Comparison of ENCODE assay signal across 15 mouse cellular contexts in the genomic region with DNA sequence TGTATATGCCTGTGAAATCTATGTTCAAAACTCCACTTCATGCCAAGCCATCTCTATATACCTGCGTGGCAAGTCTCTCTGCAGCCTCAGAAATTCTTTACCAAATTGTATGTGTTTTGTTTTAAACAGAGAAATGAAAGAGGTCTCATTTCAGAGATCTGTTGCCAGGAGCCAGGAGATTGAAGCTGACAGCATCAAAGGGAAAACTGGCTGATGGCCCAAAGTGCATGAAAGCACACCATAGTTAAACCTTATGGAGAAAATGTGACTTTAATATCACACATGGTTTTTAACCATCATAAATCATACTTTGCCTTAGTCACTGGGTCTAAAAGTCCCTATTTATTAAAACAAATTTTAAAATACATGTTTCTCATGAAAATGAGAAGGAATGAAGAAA. TPM values are rescaled to one million over a fixed set of nuclear protein-coding genes. Genes with fewer than 3 reads are reported as not detected.
A peak's percentile ranks its signal among the peaks of the same experiment; 100 is the strongest.
DNase-seq lines count a peak whose midpoint lies in the region; ATAC-seq lines count a peak whose summit lies in the region.
"Had no signal": no experiment of that assay in that cellular context is flagged by ENCODE, and none has a peak within 500 bp of the region (broad histone marks: within the 10 kb centered on the region; RNA-seq: fewer than 3 reads in every experiment).

No protein-coding gene starts in this region.

- no peaks in the 10 kb centered on the region for H3K27me3 ChIP-seq in forebrain, embryonic 14.5 days (replicated peaks; ENCODE audit: control insufficient read depth, insufficient read depth, low read length)
- H3K27me3 ChIP-seq in forebrain, embryonic 12.5 days, result no peaks in the 10 kb centered on the region
- no peaks in the 10 kb centered on the region for H3K27me3 ChIP-seq in midbrain, embryonic 13.5 days
- H3K27me3 ChIP-seq in midbrain, embryonic 10.5 days (ENCODE audit: low read depth, poor library complexity, severe bottlenecking), result peaks cover 37% of the 10 kb centered on the region
- H3K27me3 ChIP-seq in forebrain, embryonic 16.5 days (replicated peaks; ENCODE audit: control insufficient read depth, insufficient read depth, low read length), result no peaks in the 10 kb centered on the region
- H3K27me3 ChIP-seq: neural tube, embryonic 12.5 days had no signal

- 31% methylated on average over 1 of the region's 1 CpGs for WGBS in forebrain, embryonic 14.5 days
- 67% methylated on average over 1 of the region's 1 CpGs for WGBS in forebrain, embryonic 12.5 days
- WGBS in midbrain, embryonic 13.5 days, result 70% methylated on average over 1 of the region's 1 CpGs
- 88% methylated on average over 1 of the region's 1 CpGs for WGBS in midbrain, embryonic 10.5 days
- WGBS in forebrain, embryonic 16.5 days, result 39% methylated on average over 1 of the region's 1 CpGs

- H3K9me3 ChIP-seq in forebrain, embryonic 14.5 days (replicated peaks; ENCODE audit: control insufficient read depth, low read length), result no peaks in the 10 kb centered on the region
- H3K9me3 ChIP-seq in forebrain, embryonic 12.5 days, result no peaks in the 10 kb centered on the region
- no peaks in the 10 kb centered on the region for H3K9me3 ChIP-seq in midbrain, embryonic 13.5 days
- H3K9me3 ChIP-seq in midbrain, embryonic 10.5 days (replicated peaks), result no peaks in the 10 kb centered on the region
- H3K9me3 ChIP-seq in forebrain, embryonic 16.5 days (ENCODE audit: control insufficient read depth, low read length), result no peaks in the 10 kb centered on the region
- H3K9me3 ChIP-seq: G1E; heart, embryonic 15.5 days; neural tube, embryonic 12.5 days had no signal

- no peak overlapping the region for H3K27ac ChIP-seq in forebrain, embryonic 14.5 days (ENCODE audit: low read depth, low read length)
- H3K27ac ChIP-seq in forebrain, embryonic 12.5 days, result no peak overlapping the region
- peak overlapping the region; percentile 94; the same call in 1 of the 2 replicates for H3K27ac ChIP-seq in midbrain, embryonic 13.5 days
- no peak overlapping the region for H3K27ac ChIP-seq in midbrain, embryonic 10.5 days (replicated peaks)
- H3K27ac ChIP-seq in forebrain, embryonic 16.5 days (ENCODE audit: low read length), result peak overlapping the region; percentile 98
- H3K27ac ChIP-seq: heart, embryonic 15.5 days; neural tube, embryonic 12.5 days had no signal

- peak; percentile 54 for DNase-seq in forebrain, embryonic 14.5 days (ENCODE audit: low spot score)
- DNase-seq in midbrain, embryonic 10.5 days (ENCODE audit: low spot score), result no peak
- DNase-seq in gastrocnemius, adult 8-10 months (ENCODE audit: low spot score in 2 of 2), result no peak
- DNase-seq in gastrocnemius, postnatal 4 days (ENCODE audit: low spot score in 2 of 2), result no peak
- DNase-seq: adrenal gland, adult 2 months; embryo, embryonic 11 days; kidney, adult 9 months; lung, postnatal 14 days; right cerebral cortex, postnatal 4 days had no signal

- no peak overlapping the region for H3K4me3 ChIP-seq in forebrain, embryonic 14.5 days (ENCODE audit: low read depth, low read length)
- no peak overlapping the region for H3K4me3 ChIP-seq in forebrain, embryonic 12.5 days (replicated peaks)
- no peak overlapping the region for H3K4me3 ChIP-seq in midbrain, embryonic 13.5 days (replicated peaks)
- H3K4me3 ChIP-seq in midbrain, embryonic 10.5 days, result no peak overlapping the region
- H3K4me3 ChIP-seq in forebrain, embryonic 16.5 days (replicated peaks; ENCODE audit: low read length), result no peak overlapping the region
- H3K4me3 ChIP-seq: heart, embryonic 15.5 days had no signal

- peaks cover 12% of the 10 kb centered on the region for H3K4me1 ChIP-seq in forebrain, embryonic 14.5 days (ENCODE audit: control insufficient read depth, insufficient read depth, low read length)
- H3K4me1 ChIP-seq in forebrain, embryonic 12.5 days, result peaks cover 11% of the 10 kb centered on the region
- peaks cover 17% of the 10 kb centered on the region for H3K4me1 ChIP-seq in midbrain, embryonic 13.5 days (replicated peaks)
- H3K4me1 ChIP-seq in midbrain, embryonic 10.5 days, result peaks cover 30% of the 10 kb centered on the region
- H3K4me1 ChIP-seq in forebrain, embryonic 16.5 days (replicated peaks; ENCODE audit: control insufficient read depth, insufficient read depth, low read length), result peaks cover 17% of the 10 kb centered on the region

- no peak for ATAC-seq in forebrain, embryonic 14.5 days
- no peak for ATAC-seq in forebrain, embryonic 12.5 days (ENCODE audit: low FRiP score)
- no peak for ATAC-seq in midbrain, embryonic 13.5 days
- no peak for ATAC-seq in forebrain, embryonic 16.5 days

- peak overlapping the region; percentile 73; the same call in 1 of the 2 replicates for H3K4me2 ChIP-seq in forebrain, embryonic 14.5 days (ENCODE audit: low read length)
- no peak overlapping the region for H3K4me2 ChIP-seq in forebrain, embryonic 12.5 days
- H3K4me2 ChIP-seq in midbrain, embryonic 13.5 days (replicated peaks), result peak overlapping the region; percentile 77; the same call in 1 of the 2 replicates
- H3K4me2 ChIP-seq in forebrain, embryonic 16.5 days (ENCODE audit: low read length), result peak overlapping the region; percentile 62
- H3K4me2 ChIP-seq: heart, embryonic 15.5 days had no signal

- no peaks in the 10 kb centered on the region for H3K36me3 ChIP-seq in forebrain, embryonic 14.5 days (ENCODE audit: control insufficient read depth, insufficient read depth, low read length)
- no peaks in the 10 kb centered on the region for H3K36me3 ChIP-seq in forebrain, embryonic 12.5 days (replicated peaks)
- H3K36me3 ChIP-seq in midbrain, embryonic 13.5 days, result no peaks in the 10 kb centered on the region
- no peaks in the 10 kb centered on the region for H3K36me3 ChIP-seq in midbrain, embryonic 10.5 days
- no peaks in the 10 kb centered on the region for H3K36me3 ChIP-seq in forebrain, embryonic 16.5 days (ENCODE audit: control insufficient read depth, insufficient read depth)
- H3K36me3 ChIP-seq: G1E; heart, embryonic 15.5 days; neural tube, embryonic 12.5 days had no signal

- H3K9ac ChIP-seq in forebrain, embryonic 14.5 days (ENCODE audit: low read length), result no peak overlapping the region
- H3K9ac ChIP-seq in forebrain, embryonic 12.5 days, result no peak overlapping the region
- no peak overlapping the region for H3K9ac ChIP-seq in midbrain, embryonic 13.5 days (replicated peaks)
- no peak overlapping the region for H3K9ac ChIP-seq in forebrain, embryonic 16.5 days (replicated peaks; ENCODE audit: low read depth, low read length)
- H3K9ac ChIP-seq: heart, embryonic 15.5 days had no signal

RNA-seq across cellular contexts. Expression of a gene that starts 1.2 kb away (rescaled TPM):
- 94.8 and 171 TPM in 2 replicates for polyA plus RNA-seq in forebrain, embryonic 14.5 days (2014; fragmentation: Nextera tagmentation; extraction: Ambion mirVana)
- polyA plus RNA-seq in forebrain, embryonic 12.5 days (2016; fragmentation: Nextera tagmentation; extraction: Ambion mirVana), result 46.8 and 48.1 TPM in 2 replicates
- 120 and 128 TPM in 2 replicates for polyA plus RNA-seq in midbrain, embryonic 13.5 days (2015; fragmentation: Nextera tagmentation; extraction: Ambion mirVana)
- polyA plus RNA-seq in midbrain, embryonic 10.5 days (2016; fragmentation: Nextera tagmentation; extraction: Ambion mirVana), result 2.2 and 7.3 TPM in 2 replicates
- 264 and 275 TPM in 2 replicates for polyA plus RNA-seq in forebrain, embryonic 16.5 days (2015; fragmentation: Nextera tagmentation; extraction: Ambion mirVana)
- under 1 TPM; 0.07 to 0.21 (median 0.15) TPM for total RNA-seq in gastrocnemius, adult 8-10 months (2022)
- under 1 TPM; 0.34 to 0.49 TPM for total RNA-seq in gastrocnemius, postnatal 4 days (2021)
- polyA plus RNA-seq: G1E had no signal

Comparison
In these comparisons a context has a peak if more than half of its experiments do, and no peak if none do; other contexts are left out.
1. H3K27ac ChIP-seq: peak in midbrain, embryonic 13.5 days (single experiment) and forebrain, embryonic 16.5 days (single experiment); none in forebrain, embryonic 14.5 days (single experiment), forebrain, embryonic 12.5 days (single experiment) and midbrain, embryonic 10.5 days (single experiment).